Mouse (Mus musculus): ENCODE data around the gene Dip2b.
A peak's percentile ranks its signal among the peaks of the same experiment; 100 is the strongest.

Dip2b gene

GRCm38 (mm10) chr15:100216173-100216572 lies 177.7 kb downstream of the Dip2b start:
- no peak for DNase-seq (ENCODE audit: low spot score in 2 of 2)

DNA sequence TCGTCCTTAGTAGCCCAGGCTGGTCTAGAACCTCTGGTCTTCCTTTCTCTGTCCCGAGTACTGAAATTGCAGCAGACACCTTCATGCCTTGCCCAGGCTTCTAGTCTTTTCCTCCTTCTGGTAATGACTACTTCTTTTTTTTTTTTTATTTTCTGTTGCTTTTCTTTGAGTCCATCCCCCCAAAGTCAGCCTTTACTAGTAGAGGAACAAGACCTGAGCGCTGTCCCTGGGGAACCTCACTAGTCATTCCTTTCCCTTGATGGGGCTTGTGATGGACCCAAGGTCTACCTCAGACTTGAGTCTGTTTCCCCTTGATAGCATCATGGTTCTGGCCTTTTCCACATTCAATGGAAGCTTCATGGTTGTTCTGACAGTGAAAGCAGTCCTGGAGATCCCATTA lies 179.6 kb downstream of the Dip2b start:
- DNase-seq (ENCODE audit: low spot score in 2 of 2) = no peak

DNA sequence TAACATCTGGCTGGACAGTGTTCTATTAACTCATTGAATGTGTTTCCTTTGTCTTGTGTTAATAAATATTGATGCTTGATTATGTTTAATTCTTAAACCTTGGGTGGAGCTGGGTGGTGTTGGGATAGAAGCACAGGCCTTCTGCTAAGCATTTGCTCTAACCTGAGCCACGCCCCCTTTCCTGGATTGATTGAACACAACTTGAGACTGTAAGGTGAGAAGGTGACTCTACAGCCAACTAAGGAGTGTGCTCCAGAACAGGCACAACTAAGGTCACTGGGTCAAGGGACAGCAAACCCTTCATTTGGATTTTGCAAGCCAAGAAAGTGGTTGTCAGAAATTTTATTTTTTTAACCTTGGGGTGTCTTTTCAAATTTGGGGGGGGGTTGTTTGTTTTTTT lies 180.9 kb downstream of the Dip2b start:
- DNase-seq (ENCODE audit: low spot score in 2 of 2) = no peak

DNA sequence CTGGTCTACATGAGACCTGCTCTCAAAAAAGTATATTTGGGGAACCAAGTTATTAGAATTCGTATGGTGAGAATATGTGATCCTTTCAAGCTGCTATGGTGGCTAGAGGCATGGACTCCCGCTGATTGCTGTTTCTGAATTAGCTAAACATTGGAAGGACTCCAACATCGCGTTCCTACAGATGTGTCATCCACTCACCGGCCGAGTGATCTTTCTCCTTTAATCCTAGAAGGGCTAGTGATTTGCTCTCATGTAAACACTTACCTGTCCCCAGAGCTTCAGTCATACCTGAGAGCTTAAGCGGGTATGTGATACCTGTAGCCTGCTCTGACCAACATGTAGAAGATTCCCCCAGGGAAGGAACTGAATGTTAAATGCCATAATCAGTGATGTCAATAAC lies 182.5 kb downstream of the Dip2b start:
- DNase-seq (ENCODE audit: low spot score in 2 of 2) = no peak

GRCm38 (mm10) chr15:100225381-100225780 lies 186.9 kb downstream of the Dip2b start:
- no peak for DNase-seq (ENCODE audit: low spot score in 2 of 2)

DNA sequence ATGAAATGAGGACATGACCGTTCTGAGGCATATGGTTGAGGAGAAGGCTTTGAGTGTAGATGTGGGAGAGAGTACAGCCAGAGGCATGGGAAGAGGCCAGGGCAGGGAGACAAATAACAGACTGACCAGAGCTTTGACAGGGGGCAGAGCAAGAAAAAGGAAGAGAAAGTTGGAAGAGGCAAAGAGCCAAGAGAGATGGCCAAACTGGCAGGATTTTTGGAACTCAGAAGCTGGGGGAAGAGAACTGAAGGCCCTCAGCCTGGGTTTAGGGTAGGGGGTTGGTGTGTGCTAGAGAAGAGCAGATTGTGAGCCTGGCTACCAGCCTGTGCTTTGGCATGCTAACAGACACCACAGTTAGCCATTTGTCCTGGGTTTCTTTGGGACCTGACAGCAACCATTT lies 187.4 kb downstream of the Dip2b start:
- no peak for DNase-seq (ENCODE audit: low spot score in 2 of 2)

- DNase-seq (ENCODE audit: low spot score in 2 of 2) = no peak
Observed at GRCm38 (mm10) chr15:100227031-100227662, 188.7 kb downstream of the Dip2b start.

DNA sequence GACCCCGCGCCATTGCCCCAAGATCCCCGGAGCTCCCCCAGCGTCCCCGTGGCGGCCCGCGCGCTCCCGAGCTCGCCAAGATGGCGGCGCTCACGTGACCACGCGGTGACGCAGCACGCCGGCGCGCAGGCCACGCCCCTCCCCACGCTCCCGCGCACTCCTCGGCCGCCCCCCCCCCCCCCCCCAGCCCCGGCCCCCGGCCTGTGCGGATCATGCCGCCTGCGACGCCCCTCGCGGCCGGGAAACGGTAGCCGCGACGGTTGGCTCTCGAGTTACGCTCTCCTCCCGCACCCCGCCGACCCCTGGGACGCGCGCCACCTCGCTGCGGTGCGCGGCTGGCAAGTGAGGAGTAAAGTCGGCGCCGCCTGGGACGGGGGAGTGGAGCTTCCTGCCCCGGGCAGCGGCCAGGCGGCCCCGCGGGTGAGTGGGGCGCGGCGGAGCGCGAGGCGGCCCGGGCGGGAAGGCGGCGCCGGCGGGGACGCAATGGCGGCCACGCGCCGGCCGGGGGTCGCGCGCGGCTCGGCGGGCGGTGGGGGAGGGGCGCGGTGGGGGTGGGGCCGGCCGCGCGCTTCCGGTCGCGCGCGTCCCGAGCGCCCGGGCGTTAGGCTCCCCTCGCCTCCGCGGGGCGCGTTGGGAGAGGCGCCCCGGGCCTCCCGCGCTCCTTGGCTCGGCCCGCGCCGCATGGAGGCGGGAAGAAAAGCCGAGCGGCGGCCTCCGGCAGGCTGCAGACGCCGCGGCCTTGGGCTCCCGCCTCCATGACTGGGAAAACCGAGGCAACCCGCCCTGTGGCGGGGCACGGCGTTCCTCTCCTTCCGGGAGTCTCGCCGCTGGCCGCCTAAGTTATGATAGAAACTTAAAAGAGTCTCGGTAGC lies 189.4 kb downstream of the Dip2b start, which contains the start of gene Atf1:
Gene Atf1, plus strand, starts transcription at position 157 of the 872 bp plus-strand sequence.
- peak; percentile 85 to 91 for DNase-seq (ENCODE audit: low spot score in 2 of 2)

GRCm38 (mm10) chr15:100228535-100229336 lies 190.3 kb downstream of the Dip2b start:
- DNase-seq (ENCODE audit: low spot score in 2 of 2) = peak in 1 of 2 experiments; percentile 5

GRCm38 (mm10) chr15:100230655-100231054 lies 192.2 kb downstream of the Dip2b start:
- DNase-seq (ENCODE audit: low spot score in 2 of 2) = no peak

GRCm38 (mm10) chr15:100231616-100232525 lies 193.4 kb downstream of the Dip2b start:
- no peak for DNase-seq (ENCODE audit: low spot score in 2 of 2)

DNA sequence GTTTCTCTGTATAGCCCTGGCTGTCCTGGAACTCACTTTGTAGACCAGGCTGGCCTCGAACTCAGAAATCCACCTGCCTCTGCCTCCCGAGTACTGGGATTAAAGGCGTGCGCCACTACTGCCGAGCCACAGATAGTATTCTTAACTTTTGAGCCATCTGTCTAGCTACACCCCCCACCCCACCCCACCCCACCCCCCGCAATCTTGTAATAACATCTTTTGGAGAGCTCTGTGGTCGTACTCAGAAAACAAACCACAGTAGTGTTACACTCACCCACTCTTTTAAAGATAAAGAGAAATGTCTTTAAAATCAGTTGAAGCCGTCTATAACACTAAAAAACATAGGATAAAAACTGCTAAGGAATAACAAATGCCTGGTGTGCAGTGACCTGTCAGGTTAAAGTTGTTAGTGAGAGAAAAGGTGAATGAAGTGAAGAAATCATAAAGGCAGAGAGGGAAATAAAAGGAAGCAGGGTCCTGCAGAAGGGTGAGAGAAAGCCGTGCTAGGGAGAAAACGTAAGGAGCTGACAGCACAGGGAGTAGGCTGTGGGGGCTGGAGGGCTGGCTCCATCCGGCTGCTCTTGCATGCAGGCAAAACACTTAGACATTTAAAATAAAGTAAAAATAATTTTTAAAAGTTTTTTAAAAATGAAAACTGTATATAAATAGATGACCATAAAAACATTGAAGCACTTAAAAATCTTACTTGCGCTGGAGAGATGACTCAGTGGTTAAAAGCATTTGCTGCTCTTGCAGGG lies 196.9 kb downstream of the Dip2b start:
- DNase-seq (ENCODE audit: low spot score in 2 of 2) = no peak

GRCm38 (mm10) chr15:100236952-100237351 lies 198.5 kb downstream of the Dip2b start:
- DNase-seq (ENCODE audit: low spot score in 2 of 2) = no peak

DNA sequence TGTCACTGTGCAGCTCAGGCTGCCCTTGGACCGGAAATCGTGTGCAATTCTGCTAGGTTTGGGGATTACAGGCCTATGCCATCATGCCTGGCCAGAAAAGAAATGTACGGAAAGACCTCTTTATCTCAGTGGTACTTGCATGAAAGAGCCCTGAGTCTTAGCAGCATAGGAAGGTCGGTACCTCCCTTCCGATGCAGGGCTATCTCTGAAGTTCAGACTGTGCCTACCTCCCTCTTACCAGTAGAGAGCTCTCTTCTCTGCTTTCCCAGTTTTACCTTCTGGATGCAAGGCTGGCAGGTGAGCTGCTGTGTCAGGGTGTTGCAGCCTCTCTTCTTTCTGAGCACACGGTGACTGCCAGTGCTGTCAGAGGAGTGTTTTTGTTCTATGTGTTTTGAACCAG lies 203.3 kb downstream of the Dip2b start:
- DNase-seq (ENCODE audit: low spot score in 2 of 2) = no peak

GRCm38 (mm10) chr15:100245951-100246350 lies 207.5 kb downstream of the Dip2b start:
- DNase-seq (ENCODE audit: low spot score in 2 of 2) = no peak

DNA sequence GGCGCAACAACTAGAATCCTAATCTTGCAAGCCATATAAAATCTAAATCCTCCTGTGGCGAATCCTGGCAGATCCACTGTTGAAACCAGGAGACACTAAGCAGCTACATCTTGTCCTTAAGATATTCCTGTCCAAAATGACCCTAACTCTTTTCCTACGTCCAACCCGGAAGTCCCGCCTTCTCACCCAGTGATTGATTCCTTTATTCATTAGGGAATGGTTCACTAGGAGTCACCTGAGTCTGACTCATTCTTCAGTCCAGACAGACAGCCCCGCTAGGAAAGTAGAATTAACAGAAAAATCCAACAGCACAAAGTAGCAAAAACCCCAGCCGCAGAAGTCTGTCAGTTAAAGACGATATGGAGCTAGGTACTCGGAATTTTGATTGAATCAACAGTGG lies 208.8 kb downstream of the Dip2b start:
- DNase-seq (ENCODE audit: low spot score in 2 of 2) = no peak

DNA sequence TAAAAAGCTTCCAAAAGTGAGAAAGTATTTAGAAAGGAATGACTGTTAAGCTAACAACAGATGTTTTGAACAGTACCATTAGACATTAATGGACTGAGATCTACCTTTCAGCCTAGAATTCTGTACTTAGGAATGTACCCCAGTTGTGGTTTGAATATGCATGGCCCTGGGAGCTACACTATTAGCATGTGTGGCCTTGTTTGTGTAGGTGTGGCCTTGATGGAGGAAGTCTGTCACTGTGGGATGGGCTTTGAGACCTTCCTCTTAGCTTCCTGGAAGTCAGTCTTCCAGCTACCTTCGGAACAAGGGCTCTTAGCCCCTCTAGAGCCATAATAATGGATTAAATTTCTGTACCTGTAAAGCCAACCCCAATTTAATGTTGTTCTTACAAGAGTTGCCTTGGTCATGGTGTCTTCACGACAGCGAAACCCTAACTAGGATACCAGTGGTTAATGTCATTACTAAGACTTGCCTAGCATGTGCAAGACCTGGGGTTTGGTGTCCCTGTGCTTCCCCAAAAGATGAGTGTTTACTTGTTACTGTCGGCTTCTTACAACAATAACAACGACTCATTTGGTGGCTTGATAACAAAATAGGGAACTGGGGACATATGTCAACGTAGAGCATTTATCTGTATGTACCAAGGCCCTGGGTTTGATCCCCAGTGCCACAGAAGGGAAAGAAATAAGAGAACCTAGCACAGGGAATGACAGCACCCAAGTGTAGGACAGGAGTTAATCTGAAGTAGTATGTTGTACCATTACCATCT lies 210.4 kb downstream of the Dip2b start:
- DNase-seq (ENCODE audit: low spot score in 2 of 2) = no peak

- DNase-seq (ENCODE audit: low spot score in 2 of 2) = no peak
Observed at GRCm38 (mm10) chr15:100251153-100251780, 212.8 kb downstream of the Dip2b start.

GRCm38 (mm10) chr15:100256386-100256785 lies 217.9 kb downstream of the Dip2b start:
- no peak for DNase-seq (ENCODE audit: low spot score in 2 of 2)

All from natural killer cell, adult 2 months (primary cell).